Mouse (Mus musculus): Measurements from ENCODE around the gene Rad54l2. TPM values are rescaled to one million over a fixed set of nuclear protein-coding genes. Genes with fewer than 3 reads are reported as not detected.

Rad54l2 gene
- polyA plus RNA-seq, 1 experiment, result 7.1 TPM

GRCm38 (mm10) chr9:106724864-106725263 lies 64.1 kb downstream of the Rad54l2 start:
- Histone ChIP-seq H3K4me1 (ENCODE audit: control insufficient read depth, insufficient read depth, insufficient read length, low read length) (peaks cover 2% of the 10 kb centered on the region; the same call in 1 of the 2 replicates), H3K4me3 (ENCODE audit: insufficient read depth, low read depth, low read length) (no peak overlapping the region), H3K27ac (replicated peaks; ENCODE audit: low read depth, low read length) (peak overlapping the region; percentile 91)

GRCm38 (mm10) chr9:106716729-106717128 lies 72.3 kb downstream of the Rad54l2 start:
- Histone ChIP-seq H3K4me1 (ENCODE audit: control insufficient read depth, insufficient read depth, insufficient read length, low read length) (no peaks in the 10 kb centered on the region), H3K27ac (replicated peaks; ENCODE audit: low read depth, low read length) (no peak overlapping the region), H3K4me3 (ENCODE audit: insufficient read depth, low read depth, low read length) (no peak overlapping the region)

- H3K27ac ChIP-seq (replicated peaks; ENCODE audit: low read depth, low read length), result no peak overlapping the region
- H3K4me3 ChIP-seq (ENCODE audit: insufficient read depth, low read depth, low read length), result no peak overlapping the region
- H3K4me1 ChIP-seq (ENCODE audit: control insufficient read depth, insufficient read depth, insufficient read length, low read length), result no peaks in the 10 kb centered on the region
Observed at GRCm38 (mm10) chr9:106716232-106716631, 72.8 kb downstream of the Rad54l2 start.

GRCm38 (mm10) chr9:106712470-106712869 lies 76.5 kb downstream of the Rad54l2 start:
- Histone ChIP-seq H3K4me3 (ENCODE audit: insufficient read depth, low read depth, low read length) (no peak overlapping the region), H3K27ac (replicated peaks; ENCODE audit: low read depth, low read length) (no peak overlapping the region)

GRCm38 (mm10) chr9:106692973-106693481 lies 96.0 kb downstream of the Rad54l2 start:
- no peak overlapping the region for H3K27ac ChIP-seq (replicated peaks; ENCODE audit: low read depth, low read length)
- no peak overlapping the region for H3K4me3 ChIP-seq (ENCODE audit: insufficient read depth, low read depth, low read length)
- H3K4me1 ChIP-seq (ENCODE audit: control insufficient read depth, insufficient read depth, insufficient read length, low read length), result no peaks in the 10 kb centered on the region

More at GRCm38 (mm10) chr9:106712470-106712869, 76.5 kb downstream of the Rad54l2 start:
- H3K4me1 ChIP-seq (ENCODE audit: control insufficient read depth, insufficient read depth, insufficient read length, low read length), result no peaks in the 10 kb centered on the region

- Histone ChIP-seq H3K4me1 (ENCODE audit: control insufficient read depth, insufficient read depth, insufficient read length, low read length) (peaks cover 3% of the 10 kb centered on the region; the same call in 1 of the 2 replicates), H3K27ac (replicated peaks; ENCODE audit: low read depth, low read length) (no peak overlapping the region), H3K4me3 (ENCODE audit: insufficient read depth, low read depth, low read length) (no peak overlapping the region)
Observed at GRCm38 (mm10) chr9:106688834-106689233, 100.2 kb downstream of the Rad54l2 start.

GRCm38 (mm10) chr9:106686983-106687650 lies 101.9 kb downstream of the Rad54l2 start:
- Histone ChIP-seq H3K4me1 (ENCODE audit: control insufficient read depth, insufficient read depth, insufficient read length, low read length) (peaks cover 3% of the 10 kb centered on the region; the same call in 1 of the 2 replicates), H3K27ac (replicated peaks; ENCODE audit: low read depth, low read length) (no peak overlapping the region), H3K4me3 (ENCODE audit: insufficient read depth, low read depth, low read length) (no peak overlapping the region)

- H3K4me1 ChIP-seq (ENCODE audit: control insufficient read depth, insufficient read depth, insufficient read length, low read length), result peaks cover 3% of the 10 kb centered on the region; the same call in 1 of the 2 replicates
- H3K27ac ChIP-seq (replicated peaks; ENCODE audit: low read depth, low read length), result peak within 1 kb of the TSS; percentile 75
- H3K4me3 ChIP-seq (ENCODE audit: insufficient read depth, low read depth, low read length), result peak within 1 kb of the TSS; percentile 96
Observed at GRCm38 (mm10) chr9:106685249-106686101, 103.5 kb downstream of the Rad54l2 start, which contains the start of gene Tex264. Gene Tex264 (minus strand): TSS chr9:106685927.

- peak overlapping the region; percentile 96 for H3K4me3 ChIP-seq (ENCODE audit: insufficient read depth, low read depth, low read length)
- peaks cover 3% of the 10 kb centered on the region; the same call in 1 of the 2 replicates for H3K4me1 ChIP-seq (ENCODE audit: control insufficient read depth, insufficient read depth, insufficient read length, low read length)
- peak overlapping the region; percentile 75 for H3K27ac ChIP-seq (replicated peaks; ENCODE audit: low read depth, low read length)
Observed at GRCm38 (mm10) chr9:106684918-106685248, 104.1 kb downstream of the Rad54l2 start.

- Histone ChIP-seq H3K27ac (replicated peaks; ENCODE audit: low read depth, low read length) (0 out of 2 replicates have a peak overlapping the region, but pooled peaks have one; percentile 75), H3K4me1 (ENCODE audit: control insufficient read depth, insufficient read depth, insufficient read length, low read length) (peaks cover 3% of the 10 kb centered on the region; the same call in 1 of the 2 replicates), H3K4me3 (ENCODE audit: insufficient read depth, low read depth, low read length) (peak overlapping the region; percentile 96)
Observed at GRCm38 (mm10) chr9:106684093-106684872, 104.7 kb downstream of the Rad54l2 start.

GRCm38 (mm10) chr9:106681026-106681425 lies 108.0 kb downstream of the Rad54l2 start:
- H3K4me3 ChIP-seq (ENCODE audit: insufficient read depth, low read depth, low read length), result no peak overlapping the region
- H3K4me1 ChIP-seq (ENCODE audit: control insufficient read depth, insufficient read depth, insufficient read length, low read length), result peaks cover 3% of the 10 kb centered on the region; the same call in 1 of the 2 replicates
- H3K27ac ChIP-seq (replicated peaks; ENCODE audit: low read depth, low read length), result no peak overlapping the region

GRCm38 (mm10) chr9:106678242-106678641 lies 110.8 kb downstream of the Rad54l2 start:
- no peaks in the 10 kb centered on the region; the same call in 1 of the 2 replicates for H3K4me1 ChIP-seq (ENCODE audit: control insufficient read depth, insufficient read depth, insufficient read length, low read length)
- H3K27ac ChIP-seq (replicated peaks; ENCODE audit: low read depth, low read length), result no peak overlapping the region
- no peak overlapping the region for H3K4me3 ChIP-seq (ENCODE audit: insufficient read depth, low read depth, low read length)

- Histone ChIP-seq H3K4me3 (ENCODE audit: insufficient read depth, low read depth, low read length) (no peak overlapping the region), H3K4me1 (ENCODE audit: control insufficient read depth, insufficient read depth, insufficient read length, low read length) (no peaks in the 10 kb centered on the region; the same call in 1 of the 2 replicates), H3K27ac (replicated peaks; ENCODE audit: low read depth, low read length) (peak overlapping the region; percentile 77)
Observed at GRCm38 (mm10) chr9:106677702-106678101, 111.3 kb downstream of the Rad54l2 start.

- Histone ChIP-seq H3K27ac (replicated peaks; ENCODE audit: low read depth, low read length) (no peak overlapping the region), H3K4me1 (ENCODE audit: control insufficient read depth, insufficient read depth, insufficient read length, low read length) (no peaks in the 10 kb centered on the region; the same call in 1 of the 2 replicates)
Observed at GRCm38 (mm10) chr9:106676571-106676970, 112.4 kb downstream of the Rad54l2 start.

More at GRCm38 (mm10) chr9:106676571-106676970, 112.4 kb downstream of the Rad54l2 start:
- no peak overlapping the region for H3K4me3 ChIP-seq (ENCODE audit: insufficient read depth, low read depth, low read length)
